Mouse (Mus musculus): Measurements from ENCODE around the gene Ier2. TPM values are rescaled to one million over a fixed set of nuclear protein-coding genes. Genes with fewer than 3 reads are reported as not detected.
A peak's percentile ranks its signal among the peaks of the same experiment; 100 is the strongest.

The Ier2 gene
- polyA plus RNA-seq, 1 experiment from 2014 or later, result 13.1 TPM

- peaks cover 27% of the 10 kb centered on the region for H3K79me2 ChIP-seq (ENCODE audit: inconsistent target)
- 7% methylated on average over 5 of the region's 6 CpGs for WGBS (ENCODE audit: missing documents)
- no peaks in the 10 kb centered on the region for H3K36me3 ChIP-seq (ENCODE audit: inconsistent target)
- peak overlapping the region; percentile 91 for H3K4me3 ChIP-seq (ENCODE audit: inconsistent target)
- peak overlapping the region; percentile 98 for H3K27ac ChIP-seq
These were observed 40.4 kb upstream of the Ier2 start for GRCm38 (mm10) chr8:84702963-84703465.

DNA sequence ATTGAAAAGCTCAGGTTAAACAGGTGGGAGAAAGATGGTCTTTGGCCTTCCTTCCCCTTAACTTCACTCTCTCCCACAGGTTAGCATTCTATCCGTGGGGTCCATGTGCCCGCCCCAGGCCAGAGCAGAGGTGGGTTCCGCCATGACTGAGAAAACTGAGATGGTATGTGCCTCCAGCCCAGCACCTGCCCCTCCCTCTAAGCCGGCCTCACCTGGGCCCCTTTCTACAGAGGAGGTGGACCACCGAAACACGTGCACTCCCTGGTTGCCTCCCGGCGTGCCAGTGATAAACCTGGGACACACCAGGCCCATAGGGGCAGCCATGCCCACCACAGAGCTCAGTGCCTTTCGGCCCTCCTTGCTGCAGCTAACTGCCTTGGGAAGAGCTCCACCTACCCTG lies 39.9 kb upstream of the Ier2 start:
- WGBS (ENCODE audit: missing documents), result 5% methylated on average over 9 of the region's 9 CpGs
- Histone ChIP-seq H3K27ac (peak overlapping the region; percentile 98), H3K4me3 (ENCODE audit: inconsistent target) (peak overlapping the region; percentile 91), H3K79me2 (ENCODE audit: inconsistent target) (peaks cover 27% of the 10 kb centered on the region), H3K36me3 (ENCODE audit: inconsistent target) (peaks cover under 1% of the 10 kb centered on the region; the same call in 1 of the 2 replicates)

- Histone ChIP-seq H3K4me3 (ENCODE audit: inconsistent target) (peak within 1 kb of the TSS; percentile 91), H3K36me3 (ENCODE audit: inconsistent target) (peaks cover 11% of the 10 kb centered on the region; the same call in 1 of the 2 replicates), H3K27ac (peak within 1 kb of the TSS; percentile 98), H3K79me2 (ENCODE audit: inconsistent target) (peaks cover 27% of the 10 kb centered on the region)
- under 1% methylated on average over 33 of the region's 34 CpGs for WGBS (ENCODE audit: missing documents)
These were observed 38.6 kb upstream of the Ier2 start, which contains the start of gene Lyl1 for GRCm38 (mm10) chr8:84700941-84701911. Gene Lyl1, plus strand, starts transcription at chr8:84701457.

GRCm38 (mm10) chr8:84700526-84700925 lies 37.9 kb upstream of the Ier2 start:
- H3K27ac ChIP-seq, result peak overlapping the region; percentile 98
- H3K4me3 ChIP-seq (ENCODE audit: inconsistent target), result no peak overlapping the region
- WGBS (ENCODE audit: missing documents), result 13% methylated on average over 4 of the region's 5 CpGs
- peaks cover 27% of the 10 kb centered on the region for H3K79me2 ChIP-seq (ENCODE audit: inconsistent target)
- H3K36me3 ChIP-seq (ENCODE audit: inconsistent target), result peaks cover 16% of the 10 kb centered on the region; the same call in 1 of the 2 replicates

DNA sequence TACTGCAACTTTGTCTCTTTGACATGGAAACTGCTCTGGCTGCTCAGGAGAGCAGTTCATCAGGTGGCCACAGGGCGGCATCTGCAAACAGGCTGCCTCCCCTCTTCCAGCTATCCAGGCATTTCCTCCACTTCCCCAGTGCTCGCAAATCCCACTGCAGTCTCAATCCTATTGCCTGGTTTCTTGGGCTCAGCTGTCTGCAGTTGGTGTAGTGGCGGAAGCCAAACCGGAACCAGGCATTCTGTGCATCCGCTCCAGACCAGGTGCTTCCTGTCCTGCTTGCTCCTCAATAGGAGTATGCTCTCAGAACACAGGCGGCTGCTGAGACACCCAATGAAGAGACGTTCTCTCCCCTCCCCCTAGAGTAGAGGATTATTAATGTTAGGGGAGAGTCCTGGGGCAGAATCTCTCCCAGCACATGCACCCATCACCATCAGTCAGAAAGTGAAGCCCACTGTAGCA lies 37.2 kb upstream of the Ier2 start:
- 17% methylated on average over 7 of the region's 7 CpGs for WGBS (ENCODE audit: missing documents)
- Histone ChIP-seq H3K36me3 (ENCODE audit: inconsistent target) (peaks cover 20% of the 10 kb centered on the region; the same call in 1 of the 2 replicates), H3K4me3 (ENCODE audit: inconsistent target) (no peak overlapping the region), H3K27ac (peak overlapping the region; percentile 98), H3K79me2 (ENCODE audit: inconsistent target) (peaks cover 27% of the 10 kb centered on the region)

- Histone ChIP-seq H3K36me3 (ENCODE audit: inconsistent target) (peaks cover 20% of the 10 kb centered on the region; the same call in 1 of the 2 replicates), H3K79me2 (ENCODE audit: inconsistent target) (peaks cover 21% of the 10 kb centered on the region), H3K4me3 (ENCODE audit: inconsistent target) (no peak overlapping the region), H3K27ac (peak overlapping the region; percentile 98)
- 47% methylated on average over 9 of the region's 9 CpGs for WGBS (ENCODE audit: missing documents)
These were observed 36.3 kb upstream of the Ier2 start for GRCm38 (mm10) chr8:84698929-84699401.

DNA sequence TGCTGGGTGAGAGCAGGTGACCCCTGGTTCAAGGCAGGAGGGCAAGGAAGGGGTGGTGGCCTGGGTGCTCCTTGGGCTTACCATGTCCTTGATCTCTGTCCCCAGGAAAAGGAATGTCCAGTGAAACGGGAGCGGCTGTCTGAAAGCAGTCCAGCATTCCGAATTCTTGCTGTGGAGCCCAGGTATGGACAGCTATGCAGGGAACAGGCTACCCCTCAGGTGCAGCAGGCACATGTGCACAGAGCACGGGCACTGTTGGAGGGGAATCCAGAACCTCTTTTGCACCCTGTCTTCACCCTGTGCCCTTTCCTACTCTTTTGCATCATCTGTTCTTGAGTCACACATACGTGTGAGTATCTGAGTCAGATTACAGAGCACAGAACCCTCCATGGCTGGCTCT lies 35.6 kb upstream of the Ier2 start:
- H3K27ac ChIP-seq, result no peak overlapping the region
- WGBS (ENCODE audit: missing documents), result 81% methylated on average over 5 of the region's 5 CpGs
- H3K36me3 ChIP-seq (ENCODE audit: inconsistent target), result peaks cover 25% of the 10 kb centered on the region; the same call in 1 of the 2 replicates
- H3K4me3 ChIP-seq (ENCODE audit: inconsistent target), result no peak overlapping the region
- H3K79me2 ChIP-seq (ENCODE audit: inconsistent target), result peaks cover 16% of the 10 kb centered on the region

GRCm38 (mm10) chr8:84697166-84698130 lies 34.8 kb upstream of the Ier2 start:
- Histone ChIP-seq H3K27ac (no peak overlapping the region), H3K36me3 (ENCODE audit: inconsistent target) (peaks cover 28% of the 10 kb centered on the region; the same call in 1 of the 2 replicates)
- WGBS (ENCODE audit: missing documents), result 64% methylated on average over 9 of the region's 14 CpGs

GRCm38 (mm10) chr8:84695140-84695539 lies 32.5 kb upstream of the Ier2 start:
- no peak overlapping the region for H3K27ac ChIP-seq
- no peak overlapping the region for H3K4me3 ChIP-seq (ENCODE audit: inconsistent target)
- 97% methylated on average over 6 of the region's 6 CpGs for WGBS (ENCODE audit: missing documents)
- H3K36me3 ChIP-seq (ENCODE audit: inconsistent target), result peaks cover 34% of the 10 kb centered on the region; the same call in 1 of the 2 replicates
- H3K79me2 ChIP-seq (ENCODE audit: inconsistent target), result peaks cover 12% of the 10 kb centered on the region

More at GRCm38 (mm10) chr8:84697166-84698130, 34.8 kb upstream of the Ier2 start:
- no peak overlapping the region for H3K4me3 ChIP-seq (ENCODE audit: inconsistent target)
- H3K79me2 ChIP-seq (ENCODE audit: inconsistent target), result peaks cover 8% of the 10 kb centered on the region

GRCm38 (mm10) chr8:84693332-84693731 lies 30.7 kb upstream of the Ier2 start:
- Histone ChIP-seq H3K79me2 (ENCODE audit: inconsistent target) (peaks cover 22% of the 10 kb centered on the region), H3K4me3 (ENCODE audit: inconsistent target) (no peak overlapping the region), H3K27ac (no peak overlapping the region), H3K36me3 (ENCODE audit: inconsistent target) (peaks cover 34% of the 10 kb centered on the region; the same call in 1 of the 2 replicates)
- WGBS (ENCODE audit: missing documents), result 93% methylated on average over 4 of the region's 4 CpGs

DNA sequence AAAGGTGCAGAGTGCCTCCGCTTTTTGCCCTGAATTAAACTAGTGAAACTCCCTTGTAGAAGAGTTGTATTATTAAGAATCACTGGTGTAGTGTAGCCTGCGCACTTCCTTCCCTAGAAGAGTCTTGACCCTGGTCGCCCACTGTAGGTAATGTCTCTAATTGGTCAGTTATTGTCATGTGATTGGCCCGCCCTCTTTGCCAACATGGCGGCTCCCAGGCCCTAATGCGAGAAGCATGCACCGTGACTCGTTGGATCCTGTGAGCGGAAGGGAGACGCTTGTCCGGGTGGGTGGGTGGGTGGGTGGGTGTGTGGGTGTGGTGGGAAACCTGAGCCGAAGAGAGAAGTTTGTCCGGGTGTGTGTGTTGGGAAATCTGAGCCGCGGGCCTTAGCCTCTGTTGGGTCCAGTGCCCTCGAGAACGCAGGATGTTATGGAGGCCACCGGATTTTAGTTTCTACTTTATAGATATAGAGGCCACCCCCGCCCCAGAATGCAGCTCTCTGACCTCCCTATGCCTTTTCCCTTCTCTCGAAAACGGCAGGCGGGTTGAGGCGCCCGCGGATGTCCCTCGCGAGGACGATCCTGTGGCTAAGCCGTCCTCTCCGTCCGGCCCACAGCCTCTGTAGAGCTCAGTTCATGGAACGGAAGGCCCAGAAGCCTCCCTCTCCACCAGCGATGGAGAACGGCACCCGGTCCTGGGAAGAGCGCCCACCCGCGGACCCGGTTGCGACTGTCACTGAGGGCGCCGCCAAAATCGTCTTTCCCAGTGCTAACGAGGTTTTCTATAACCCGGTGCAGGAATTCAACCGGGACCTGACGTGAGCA lies 26.7 kb upstream of the Ier2 start:
- H3K79me2 ChIP-seq (ENCODE audit: inconsistent target), result peaks cover 54% of the 10 kb centered on the region
- under 1% methylated on average over 44 of the region's 47 CpGs for WGBS (ENCODE audit: missing documents)
- H3K36me3 ChIP-seq (ENCODE audit: inconsistent target), result peaks cover 14% of the 10 kb centered on the region; the same call in 1 of the 2 replicates
- H3K27ac ChIP-seq, result peak overlapping the region; percentile 33
- peak overlapping the region; percentile 95 for H3K4me3 ChIP-seq (ENCODE audit: inconsistent target)

DNA sequence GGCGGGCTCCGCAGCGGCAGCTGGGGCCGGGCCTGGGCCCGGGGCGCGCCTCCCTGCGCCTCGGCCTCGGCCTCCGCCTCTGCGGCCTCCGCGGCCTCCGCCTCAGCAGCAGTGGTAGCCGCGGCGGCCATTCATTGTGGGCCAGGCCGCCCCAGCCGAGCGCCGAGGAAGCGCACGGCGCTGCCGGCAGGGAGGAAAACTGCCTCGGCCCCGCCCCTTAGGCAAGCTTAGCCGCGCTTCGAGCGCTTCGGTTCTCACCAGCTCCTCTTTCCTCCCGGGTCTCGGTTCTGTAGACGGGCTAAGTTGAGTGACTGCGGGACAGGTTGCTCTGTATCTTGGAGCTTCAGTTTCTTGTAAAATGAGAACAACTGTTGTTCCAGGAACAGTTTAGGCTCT lies 25.1 kb upstream of the Ier2 start, which contains the start of gene Nacc1:
Gene Nacc1, minus strand, starts transcription at position 158 of the 396 bp plus-strand sequence.
- Histone ChIP-seq H3K79me2 (ENCODE audit: inconsistent target) (peaks cover 70% of the 10 kb centered on the region), H3K36me3 (ENCODE audit: inconsistent target) (peaks cover 9% of the 10 kb centered on the region; the same call in 1 of the 2 replicates), H3K27ac (peak within 1 kb of the TSS; percentile 76), H3K4me3 (ENCODE audit: inconsistent target) (peak within 1 kb of the TSS; percentile 95)
- under 1% methylated on average over 37 of the region's 37 CpGs for WGBS (ENCODE audit: missing documents)
